Mouse (Mus musculus): ENCODE measurements around the gene Card9. TPM values are rescaled to one million over a fixed set of nuclear protein-coding genes. Genes with fewer than 3 reads are reported as not detected.
A peak's percentile ranks its signal among the peaks of the same experiment; 100 is the strongest.

The Card9 gene
- polyA plus RNA-seq, 1 experiment from 2014 or later: 0.54 TPM

GRCm38 (mm10) chr2:26356678-26357077, 4.0 kb downstream of the Card9 start:
- 77% methylated on average over 7 of the region's 7 CpGs for WGBS
- Histone ChIP-seq H3K4me1 (peaks cover 20% of the 10 kb centered on the region), H3K9me3 (replicated peaks) (no peaks in the 10 kb centered on the region), H3K27ac (no peak overlapping the region), H3K4me3 (no peak overlapping the region), H3K36me3 (peaks cover 7% of the 10 kb centered on the region; the same call in 1 of the 2 replicates), H3K27me3 (ENCODE audit: low read depth, poor library complexity, severe bottlenecking) (no peaks in the 10 kb centered on the region)
- DNase-seq (ENCODE audit: low spot score): no peak

- WGBS: 88% methylated on average over 4 of the region's 4 CpGs
- H3K4me1 ChIP-seq: peaks cover 25% of the 10 kb centered on the region
- DNase-seq (ENCODE audit: low spot score): no peak
- H3K9me3 ChIP-seq (replicated peaks): no peaks in the 10 kb centered on the region
- peaks cover 2% of the 10 kb centered on the region; the same call in 1 of the 2 replicates for H3K36me3 ChIP-seq
- no peaks in the 10 kb centered on the region for H3K27me3 ChIP-seq (ENCODE audit: low read depth, poor library complexity, severe bottlenecking)
- H3K4me3 ChIP-seq: no peak overlapping the region
- H3K27ac ChIP-seq: no peak overlapping the region
These were observed 4.5 kb downstream of the Card9 start for GRCm38 (mm10) chr2:26356231-26356630.

- Histone ChIP-seq H3K4me1 (peaks cover 37% of the 10 kb centered on the region), H3K27ac (no peak overlapping the region), H3K4me3 (no peak overlapping the region), H3K27me3 (ENCODE audit: low read depth, poor library complexity, severe bottlenecking) (no peaks in the 10 kb centered on the region), H3K36me3 (peaks cover 12% of the 10 kb centered on the region), H3K9me3 (replicated peaks) (no peaks in the 10 kb centered on the region)
- 87% methylated on average over 4 of the region's 4 CpGs for WGBS
- DNase-seq (ENCODE audit: low spot score): no peak
These were observed 6.3 kb downstream of the Card9 start for GRCm38 (mm10) chr2:26354401-26354800.

- Histone ChIP-seq H3K4me3 (peak overlapping the region; percentile 82), H3K36me3 (peaks cover 23% of the 10 kb centered on the region), H3K4me1 (peaks cover 39% of the 10 kb centered on the region), H3K27ac (no peak overlapping the region), H3K27me3 (ENCODE audit: low read depth, poor library complexity, severe bottlenecking) (no peaks in the 10 kb centered on the region), H3K9me3 (replicated peaks) (no peaks in the 10 kb centered on the region)
- DNase-seq (ENCODE audit: low spot score): no peak
- 92% methylated on average over 11 of the region's 11 CpGs for WGBS
These were observed 7.4 kb downstream of the Card9 start for GRCm38 (mm10) chr2:26353066-26353980.

GRCm38 (mm10) chr2:26352291-26352910, 8.3 kb downstream of the Card9 start:
- H3K4me1 ChIP-seq: peaks cover 34% of the 10 kb centered on the region
- peak; percentile 74 for DNase-seq (ENCODE audit: low spot score)
- peaks cover 32% of the 10 kb centered on the region for H3K36me3 ChIP-seq
- WGBS: 5% methylated on average over 36 of the region's 36 CpGs
- no peaks in the 10 kb centered on the region for H3K9me3 ChIP-seq (replicated peaks)
- peak overlapping the region; percentile 82 for H3K4me3 ChIP-seq
- no peaks in the 10 kb centered on the region for H3K27me3 ChIP-seq (ENCODE audit: low read depth, poor library complexity, severe bottlenecking)
- peak overlapping the region; percentile 93 for H3K27ac ChIP-seq

GRCm38 (mm10) chr2:26351358-26352290, 9.1 kb downstream of the Card9 start, which contains the start of gene Dnlz:
Dnlz (minus strand) TSS chr2:26352110.
- WGBS: 3% methylated on average over 62 of the region's 62 CpGs
- Histone ChIP-seq H3K27ac (peak within 1 kb of the TSS; percentile 93), H3K36me3 (peaks cover 40% of the 10 kb centered on the region), H3K4me1 (peaks cover 33% of the 10 kb centered on the region), H3K4me3 (peak within 1 kb of the TSS; percentile 82), H3K9me3 (replicated peaks) (no peaks in the 10 kb centered on the region), H3K27me3 (ENCODE audit: low read depth, poor library complexity, severe bottlenecking) (no peaks in the 10 kb centered on the region)
- DNase-seq (ENCODE audit: low spot score): peak; percentile 94

- Histone ChIP-seq H3K27me3 (ENCODE audit: low read depth, poor library complexity, severe bottlenecking) (no peaks in the 10 kb centered on the region), H3K4me3 (no peak overlapping the region), H3K9me3 (replicated peaks) (no peaks in the 10 kb centered on the region), H3K4me1 (peaks cover 31% of the 10 kb centered on the region), H3K36me3 (peaks cover 74% of the 10 kb centered on the region), H3K27ac (no peak overlapping the region)
- WGBS: 68% methylated on average over 6 of the region's 6 CpGs
- DNase-seq (ENCODE audit: low spot score): no peak
These were observed 12.5 kb downstream of the Card9 start for GRCm38 (mm10) chr2:26348241-26348640.

- Histone ChIP-seq H3K27me3 (ENCODE audit: low read depth, poor library complexity, severe bottlenecking) (no peaks in the 10 kb centered on the region), H3K4me1 (peaks cover 3% of the 10 kb centered on the region; the same call in 1 of the 2 replicates), H3K27ac (no peak overlapping the region), H3K4me3 (no peak overlapping the region), H3K9me3 (replicated peaks) (no peaks in the 10 kb centered on the region), H3K36me3 (peaks cover 96% of the 10 kb centered on the region)
- WGBS: 79% methylated on average over 11 of the region's 11 CpGs
- no peak for DNase-seq (ENCODE audit: low spot score)
These were observed 17.9 kb downstream of the Card9 start for GRCm38 (mm10) chr2:26342609-26343490.

- Histone ChIP-seq H3K36me3 (peaks cover 88% of the 10 kb centered on the region), H3K4me3 (no peak overlapping the region), H3K27me3 (ENCODE audit: low read depth, poor library complexity, severe bottlenecking) (no peaks in the 10 kb centered on the region), H3K9me3 (replicated peaks) (no peaks in the 10 kb centered on the region), H3K27ac (no peak overlapping the region; the same call in 1 of the 2 replicates), H3K4me1 (no peaks in the 10 kb centered on the region; the same call in 1 of the 2 replicates)
- DNase-seq (ENCODE audit: low spot score): no peak
- 93% methylated on average over 10 of the region's 10 CpGs for WGBS
These were observed 18.7 kb downstream of the Card9 start for GRCm38 (mm10) chr2:26342044-26342443.

- Histone ChIP-seq H3K9me3 (replicated peaks) (no peaks in the 10 kb centered on the region), H3K27ac (no peak overlapping the region), H3K4me1 (no peaks in the 10 kb centered on the region), H3K36me3 (peaks cover 83% of the 10 kb centered on the region), H3K4me3 (no peak overlapping the region), H3K27me3 (ENCODE audit: low read depth, poor library complexity, severe bottlenecking) (no peaks in the 10 kb centered on the region)
- WGBS: 91% methylated on average over 2 of the region's 2 CpGs
- no peak for DNase-seq (ENCODE audit: low spot score)
These were observed 19.2 kb downstream of the Card9 start for GRCm38 (mm10) chr2:26341510-26341981.

- Histone ChIP-seq H3K36me3 (peaks cover 59% of the 10 kb centered on the region), H3K4me3 (no peak overlapping the region), H3K4me1 (no peaks in the 10 kb centered on the region), H3K27ac (no peak overlapping the region), H3K27me3 (ENCODE audit: low read depth, poor library complexity, severe bottlenecking) (no peaks in the 10 kb centered on the region), H3K9me3 (replicated peaks) (no peaks in the 10 kb centered on the region)
- no peak for DNase-seq (ENCODE audit: low spot score)
- 92% methylated on average over 5 of the region's 5 CpGs for WGBS
These were observed 21.5 kb downstream of the Card9 start for GRCm38 (mm10) chr2:26339204-26339551.
